Mouse (Mus musculus) lung, embryonic 15.5 days (tissue): ENCODE results near the gene Olfr263. TPM values are rescaled to one million over a fixed set of nuclear protein-coding genes. Genes with fewer than 3 reads are reported as not detected.

ENCODE experiments used
- ATAC-seq: fragments of 200-750 bp; cut with Nextera tagmentation; 2 replicates; pipeline ENCODE4 v1.8.0; 2017; ENCODE audit warnings: moderate number of reproducible peaks, borderline replicate concordance; ENCODE audit not compliant: low FRiP score, low TSS enrichment; ENCODE audit errors: extremely low read depth
- H3K27ac ChIP-seq: fragments of 300-500 bp; sonication (generic); 2 replicates; pipeline ENCODE4 v1.5.1; 2015; ENCODE audit warnings: moderate library complexity, mild to moderate bottlenecking, inconsistent platforms
- H3K27me3 ChIP-seq: fragments of 300-500 bp; sonication (generic); 2 replicates; pipeline ENCODE4 v1.6.1; 2015; ENCODE audit warnings: inconsistent platforms
- H3K36me3 ChIP-seq: fragments of 300-500 bp; sonication (generic); 2 replicates; pipeline ENCODE4 v1.6.1; 2015; ENCODE audit warnings: inconsistent platforms
- H3K4me1 ChIP-seq: fragments of 300-500 bp; sonication (generic); 2 replicates; pipeline ENCODE4 v1.6.1; 2015; ENCODE audit warnings: inconsistent platforms
- H3K4me2 ChIP-seq: fragments of 300-500 bp; sonication (generic); 2 replicates; pipeline ENCODE4 v1.6.1; 2015; ENCODE audit warnings: inconsistent platforms, mild to moderate bottlenecking, moderate library complexity
- H3K4me3 ChIP-seq: fragments of 300-500 bp; sonication (generic); 2 replicates; pipeline ENCODE4 v1.5.1; 2015; ENCODE audit warnings: mild to moderate bottlenecking, inconsistent platforms
- H3K9ac ChIP-seq: fragments of 300-500 bp; sonication (generic); 2 replicates; pipeline ENCODE4 v1.6.1; 2015; ENCODE audit warnings: inconsistent platforms
- H3K9me3 ChIP-seq: fragments of 300-500 bp; sonication (generic); 2 replicates; pipeline ENCODE4 v1.6.1; 2016; ENCODE audit warnings: inconsistent platforms
- WGBS: fragments of 180-500 bp; shearing (Covaris S2); methylation state at CpG from one replicate; pipeline ENCODE4 v1.1.7; 2015; 5-methylcytosine and 5-hydroxymethylcytosine counted together
- polyA plus RNA-seq: library from polyadenylated mRNA; unstranded; fragments of >200 nt; fragmentation: Nextera tagmentation; extraction: Ambion mirVana; gene quantifications from 2 replicates; pipeline ENCODE4 v1.2.1, GENCODE M21; 2015

Gene Olfr263
- polyA plus RNA-seq, 1 experiment from 2014 or later, result not detected

GRCm38 (mm10) chr13:21180551-21181530 lies 51.4 kb downstream of the Olfr263 start:
- no peaks in the 10 kb centered on the region for H3K27me3 ChIP-seq
- H3K9me3 ChIP-seq, result no peaks in the 10 kb centered on the region
- peak overlapping the region; percentile 96 for H3K9ac ChIP-seq
- peak overlapping the region; percentile 84 for H3K4me2 ChIP-seq
- H3K36me3 ChIP-seq, result peaks cover 36% of the 10 kb centered on the region
- WGBS, result 1% methylated on average over 68 of the region's 71 CpGs
- peak overlapping the region; percentile 99 for H3K27ac ChIP-seq
- H3K4me1 ChIP-seq, result peaks cover 24% of the 10 kb centered on the region
- peak overlapping the region; percentile 100 for H3K4me3 ChIP-seq
- ATAC-seq, result peak; percentile 56

GRCm38 (mm10) chr13:21181996-21182395 lies 52.6 kb downstream of the Olfr263 start:
- peaks cover 24% of the 10 kb centered on the region for H3K4me1 ChIP-seq
- peak overlapping the region; percentile 100 for H3K4me3 ChIP-seq
- H3K36me3 ChIP-seq, result peaks cover 48% of the 10 kb centered on the region
- no peak for ATAC-seq
- H3K9me3 ChIP-seq, result no peaks in the 10 kb centered on the region
- 44% methylated on average over 7 of the region's 7 CpGs for WGBS
- H3K27me3 ChIP-seq, result no peaks in the 10 kb centered on the region
- peak overlapping the region; percentile 96; the same call in 1 of the 2 replicates for H3K9ac ChIP-seq
- H3K27ac ChIP-seq, result no peak overlapping the region
- peak overlapping the region; percentile 84 for H3K4me2 ChIP-seq

- Histone ChIP-seq H3K4me2 (peak overlapping the region; percentile 84; the same call in 1 of the 2 replicates), H3K9ac (no peak overlapping the region), H3K9me3 (no peaks in the 10 kb centered on the region), H3K36me3 (peaks cover 58% of the 10 kb centered on the region), H3K4me3 (no peak overlapping the region), H3K27ac (no peak overlapping the region), H3K27me3 (no peaks in the 10 kb centered on the region), H3K4me1 (peaks cover 24% of the 10 kb centered on the region)
- 93% methylated on average over 6 of the region's 6 CpGs for WGBS
- no peak for ATAC-seq
These were observed 53.6 kb downstream of the Olfr263 start for GRCm38 (mm10) chr13:21183066-21183465.

GRCm38 (mm10) chr13:21183661-21184060 lies 54.2 kb downstream of the Olfr263 start:
- Histone ChIP-seq H3K27me3 (no peaks in the 10 kb centered on the region), H3K4me1 (peaks cover 20% of the 10 kb centered on the region), H3K27ac (no peak overlapping the region), H3K36me3 (peaks cover 64% of the 10 kb centered on the region), H3K9ac (no peak overlapping the region), H3K9me3 (no peaks in the 10 kb centered on the region), H3K4me2 (no peak overlapping the region), H3K4me3 (no peak overlapping the region)
- 85% methylated on average over 7 of the region's 7 CpGs for whole genome bisulfite sequencing
- ATAC-seq, result no peak

- Histone ChIP-seq H3K4me2 (no peak overlapping the region), H3K9ac (no peak overlapping the region), H3K36me3 (peaks cover 82% of the 10 kb centered on the region), H3K27me3 (no peaks in the 10 kb centered on the region), H3K4me1 (peaks cover 15% of the 10 kb centered on the region), H3K4me3 (no peak overlapping the region), H3K27ac (no peak overlapping the region), H3K9me3 (no peaks in the 10 kb centered on the region)
- WGBS, result 81% methylated on average over 4 of the region's 4 CpGs
- no peak for ATAC-seq
These were observed 56.1 kb downstream of the Olfr263 start for GRCm38 (mm10) chr13:21185521-21185920.

Other genes starting within 250 kb of the Olfr263 start
- not detected in 2 replicates for gene Olfr1370, start 54.7 kb upstream of the Olfr263 start, polyA plus RNA-seq
- gene Olfr1369-ps1, start 18.2 kb upstream of the Olfr263 start, polyA plus RNA-seq, result 0.08 TPM in 1 of 2 replicates, not detected in the other
- not detected in 2 replicates for gene Olfr1368, start 16.2 kb downstream of the Olfr263 start, polyA plus RNA-seq
- 147 and 148 TPM in 2 replicates for gene Trim27, start 49.8 kb downstream of the Olfr263 start, polyA plus RNA-seq
- not detected in 2 replicates for gene Gpx5, start 163.1 kb downstream of the Olfr263 start, polyA plus RNA-seq
- not detected in 2 replicates for gene Gpx6, start 182.5 kb downstream of the Olfr263 start, polyA plus RNA-seq
- gene Olfr1367, start 217.3 kb downstream of the Olfr263 start, polyA plus RNA-seq, result not detected in 2 replicates
- gene Zscan12, start 233.2 kb downstream of the Olfr263 start, polyA plus RNA-seq, result 12.6 and 13.3 TPM in 2 replicates